Mouse (Mus musculus): ENCODE measurements at regions not wholly inside any gene's neighbourhood (a gene's known extent, or its start where the extent isn't known, plus 50 kb on each side); places are given as distances from the start of the nearest gene placed in this dataset.

GRCm38 (mm10) chr13:52057456-52057855, 211.0 kb downstream of the Gadd45g start:
- no peak for TF ChIP-seq POLR2A (IDR thresholded peaks at IDR 0.05; ENCODE audit: borderline replicate concordance, low read depth, low read length)
- TF ChIP-seq CTCF (IDR thresholded peaks at IDR 0.05; ENCODE audit: low read depth, low read length) = no peak
